Mouse (Mus musculus): ENCODE data around the gene Muc2. TPM values are rescaled to one million over a fixed set of nuclear protein-coding genes. Genes with fewer than 3 reads are reported as not detected.
A peak's percentile ranks its signal among the peaks of the same experiment; 100 is the strongest.

Muc2 gene
- polyA plus RNA-seq, 1 experiment from 2014 or later = 0.29 TPM

GRCm38 (mm10) chr7:141687330-141687729, 2.8 kb upstream of the Muc2 start:
- Histone ChIP-seq H3K9me3 (replicated peaks) (no peaks in the 10 kb centered on the region), H3K4me1 (peaks cover 12% of the 10 kb centered on the region), H3K27me3 (ENCODE audit: low read depth, poor library complexity, severe bottlenecking) (no peaks in the 10 kb centered on the region), H3K4me3 (no peak overlapping the region), H3K27ac (no peak overlapping the region), H3K36me3 (no peaks in the 10 kb centered on the region)
- 69% methylated on average over 10 of the region's 10 CpGs for WGBS
- no peak for DNase-seq (ENCODE audit: low spot score)

GRCm38 (mm10) chr7:141693591-141694273, 3.6 kb downstream of the Muc2 start:
- Histone ChIP-seq H3K27me3 (ENCODE audit: low read depth, poor library complexity, severe bottlenecking) (peaks cover 15% of the 10 kb centered on the region), H3K4me1 (peaks cover 11% of the 10 kb centered on the region), H3K27ac (no peak overlapping the region; the same call in 1 of the 2 replicates), H3K4me3 (peak overlapping the region; percentile 32), H3K36me3 (no peaks in the 10 kb centered on the region), H3K9me3 (replicated peaks) (no peaks in the 10 kb centered on the region)
- WGBS = 48% methylated on average over 30 of the region's 30 CpGs
- peak; percentile 51 for DNase-seq (ENCODE audit: low spot score)

- 80% methylated on average over 5 of the region's 5 CpGs for WGBS
- H3K4me1 ChIP-seq = peaks cover 11% of the 10 kb centered on the region
Measured at GRCm38 (mm10) chr7:141694274-141694639, 4.1 kb downstream of the Muc2 start.

GRCm38 (mm10) chr7:141696538-141696937, 6.4 kb downstream of the Muc2 start:
- WGBS = 86% methylated on average over 13 of the region's 13 CpGs
- Histone ChIP-seq H3K36me3 (no peaks in the 10 kb centered on the region), H3K27me3 (ENCODE audit: low read depth, poor library complexity, severe bottlenecking) (peaks cover 15% of the 10 kb centered on the region), H3K9me3 (replicated peaks) (no peaks in the 10 kb centered on the region), H3K27ac (no peak overlapping the region), H3K4me1 (peaks cover 7% of the 10 kb centered on the region), H3K4me3 (no peak overlapping the region)
- DNase-seq (ENCODE audit: low spot score) = no peak

More at GRCm38 (mm10) chr7:141694274-141694639, 4.1 kb downstream of the Muc2 start:
- Histone ChIP-seq H3K4me3 (no peak overlapping the region), H3K36me3 (no peaks in the 10 kb centered on the region), H3K9me3 (replicated peaks) (no peaks in the 10 kb centered on the region), H3K27me3 (ENCODE audit: low read depth, poor library complexity, severe bottlenecking) (peaks cover 15% of the 10 kb centered on the region), H3K27ac (no peak overlapping the region)
- no peak for DNase-seq (ENCODE audit: low spot score)

GRCm38 (mm10) chr7:141699556-141700220, 9.5 kb downstream of the Muc2 start:
- DNase-seq (ENCODE audit: low spot score) = no peak
- 82% methylated on average over 8 of the region's 8 CpGs for WGBS
- Histone ChIP-seq H3K4me3 (no peak overlapping the region), H3K4me1 (no peaks in the 10 kb centered on the region), H3K27ac (no peak overlapping the region), H3K27me3 (ENCODE audit: low read depth, poor library complexity, severe bottlenecking) (no peaks in the 10 kb centered on the region), H3K9me3 (replicated peaks) (no peaks in the 10 kb centered on the region), H3K36me3 (no peaks in the 10 kb centered on the region)

GRCm38 (mm10) chr7:141747451-141748100, 57.4 kb downstream of the Muc2 start:
- Histone ChIP-seq H3K27me3 (ENCODE audit: low read depth, poor library complexity, severe bottlenecking) (no peaks in the 10 kb centered on the region), H3K4me3 (no peak overlapping the region), H3K4me1 (no peaks in the 10 kb centered on the region), H3K9me3 (replicated peaks) (no peaks in the 10 kb centered on the region), H3K36me3 (no peaks in the 10 kb centered on the region), H3K27ac (no peak overlapping the region)
- WGBS = 86% methylated on average over 7 of the region's 7 CpGs
- no peak for DNase-seq (ENCODE audit: low spot score)

- no peaks in the 10 kb centered on the region for H3K36me3 ChIP-seq
- no peaks in the 10 kb centered on the region for H3K9me3 ChIP-seq (replicated peaks)
- no peak overlapping the region for H3K27ac ChIP-seq
- WGBS = 84% methylated on average over 6 of the region's 6 CpGs
- no peaks in the 10 kb centered on the region for H3K4me1 ChIP-seq
- no peak overlapping the region for H3K4me3 ChIP-seq
- H3K27me3 ChIP-seq (ENCODE audit: low read depth, poor library complexity, severe bottlenecking) = no peaks in the 10 kb centered on the region
- DNase-seq (ENCODE audit: low spot score) = no peak
Measured at GRCm38 (mm10) chr7:141752513-141752912, 62.4 kb downstream of the Muc2 start.

GRCm38 (mm10) chr7:141755831-141756230, 65.7 kb downstream of the Muc2 start:
- Histone ChIP-seq H3K27me3 (ENCODE audit: low read depth, poor library complexity, severe bottlenecking) (no peaks in the 10 kb centered on the region), H3K36me3 (no peaks in the 10 kb centered on the region), H3K9me3 (replicated peaks) (no peaks in the 10 kb centered on the region), H3K4me3 (no peak overlapping the region), H3K4me1 (no peaks in the 10 kb centered on the region), H3K27ac (no peak overlapping the region)
- peak; percentile 61 for DNase-seq (ENCODE audit: low spot score)
- 55% methylated on average over 4 of the region's 4 CpGs for WGBS

- no peaks in the 10 kb centered on the region for H3K36me3 ChIP-seq
- H3K9me3 ChIP-seq (replicated peaks) = no peaks in the 10 kb centered on the region
- DNase-seq (ENCODE audit: low spot score) = no peak
- H3K4me1 ChIP-seq = no peaks in the 10 kb centered on the region
- 80% methylated on average over 4 of the region's 4 CpGs for WGBS
- no peaks in the 10 kb centered on the region for H3K27me3 ChIP-seq (ENCODE audit: low read depth, poor library complexity, severe bottlenecking)
- H3K27ac ChIP-seq = no peak overlapping the region
- H3K4me3 ChIP-seq = no peak overlapping the region
Measured at GRCm38 (mm10) chr7:141758291-141758690, 68.2 kb downstream of the Muc2 start.

GRCm38 (mm10) chr7:141770521-141770920, 80.4 kb downstream of the Muc2 start:
- DNase-seq (ENCODE audit: low spot score) = no peak
- no peak overlapping the region for H3K27ac ChIP-seq
- 86% methylated on average over 3 of the region's 3 CpGs for WGBS
- H3K4me3 ChIP-seq = no peak overlapping the region
- H3K4me1 ChIP-seq = 0 out of 2 replicates have a peak, but pooled peaks cover 4% of the 10 kb centered on the region
- no peaks in the 10 kb centered on the region for H3K36me3 ChIP-seq
- no peaks in the 10 kb centered on the region for H3K9me3 ChIP-seq (replicated peaks)
- H3K27me3 ChIP-seq (ENCODE audit: low read depth, poor library complexity, severe bottlenecking) = no peaks in the 10 kb centered on the region

- Histone ChIP-seq H3K4me3 (no peak overlapping the region), H3K4me1 (0 out of 2 replicates have a peak, but pooled peaks cover 4% of the 10 kb centered on the region), H3K36me3 (no peaks in the 10 kb centered on the region), H3K27me3 (ENCODE audit: low read depth, poor library complexity, severe bottlenecking) (no peaks in the 10 kb centered on the region), H3K9me3 (replicated peaks) (no peaks in the 10 kb centered on the region), H3K27ac (no peak overlapping the region)
- 88% methylated on average over 8 of the region's 8 CpGs for WGBS
- DNase-seq (ENCODE audit: low spot score) = no peak
Measured at GRCm38 (mm10) chr7:141770988-141771387, 80.8 kb downstream of the Muc2 start.

- Histone ChIP-seq H3K27me3 (ENCODE audit: low read depth, poor library complexity, severe bottlenecking) (no peaks in the 10 kb centered on the region), H3K36me3 (no peaks in the 10 kb centered on the region), H3K4me1 (0 out of 2 replicates have a peak, but pooled peaks cover 4% of the 10 kb centered on the region), H3K9me3 (replicated peaks) (no peaks in the 10 kb centered on the region), H3K4me3 (no peak overlapping the region), H3K27ac (no peak overlapping the region)
- no peak for DNase-seq (ENCODE audit: low spot score)
- WGBS = 82% methylated on average over 1 of the region's 1 CpGs
Measured at GRCm38 (mm10) chr7:141772058-141772557, 82.0 kb downstream of the Muc2 start.

GRCm38 (mm10) chr7:141774855-141775254, 84.7 kb downstream of the Muc2 start:
- Histone ChIP-seq H3K27me3 (ENCODE audit: low read depth, poor library complexity, severe bottlenecking) (no peaks in the 10 kb centered on the region), H3K36me3 (no peaks in the 10 kb centered on the region), H3K4me1 (0 out of 2 replicates have a peak, but pooled peaks cover 4% of the 10 kb centered on the region), H3K4me3 (no peak overlapping the region), H3K9me3 (replicated peaks) (no peaks in the 10 kb centered on the region), H3K27ac (no peak overlapping the region)
- 92% methylated on average over 2 of the region's 2 CpGs for WGBS
- no peak for DNase-seq (ENCODE audit: low spot score)

Measured in limb, embryonic 10.5 days (tissue).